Mouse (Mus musculus) testis, postnatal 14 days (tissue): ENCODE measurements around the gene Zfp58.
"Not testable (repeated sequence)": the region's sequence is repeated elsewhere in the genome, so short reads cannot be mapped to it uniquely, and the experiment has no call there.

Source experiments
- DNase-seq: peaks from one replicate; pipeline ENCODE4 v3.0.0; 2021; ENCODE audit warnings: low spot score

Gene Zfp58

GRCm38 (mm10) chr13:67500084-67500719 lies at the start of gene Zfp58:
TSS of gene Zfp58 (minus strand) at chr13:67500555.
- DNase-seq: peak; percentile 81

- DNase-seq: no peak
Observed at GRCm38 (mm10) chr13:67545941-67546340, 45.6 kb upstream of the Zfp58 start.

- DNase-seq: no peak
Observed at GRCm38 (mm10) chr13:67527049-67527730, 26.8 kb upstream of the Zfp58 start.

GRCm38 (mm10) chr13:67525753-67526410 lies 25.5 kb upstream of the Zfp58 start, which contains the start of the genes Gm26965 and Zfp87:
TSS of gene Gm26965 (minus strand) at chr13:67526151.
TSS of gene Zfp87 (minus strand) at chr13:67526177.
- peak; percentile 89 for DNase-seq

GRCm38 (mm10) chr13:67500908-67501307 lies 553 bp upstream of the Zfp58 start:
- no peak for DNase-seq

- no peak for DNase-seq
Observed at GRCm38 (mm10) chr13:67495631-67496030, 4.7 kb downstream of the Zfp58 start.

- DNase-seq: no peak
Observed at GRCm38 (mm10) chr13:67484424-67484811, 15.9 kb downstream of the Zfp58 start.

- peak; percentile 80 for DNase-seq
Observed at GRCm38 (mm10) chr13:67483625-67484423, 16.5 kb downstream of the Zfp58 start, which contains the start of gene Zfp874b. TSS of gene Zfp874b (minus strand) at chr13:67484258.

- no peak for DNase-seq
Observed at GRCm38 (mm10) chr13:67481528-67481927, 18.8 kb downstream of the Zfp58 start.

- DNase-seq: no peak
Observed at GRCm38 (mm10) chr13:67469274-67469673, 31.1 kb downstream of the Zfp58 start.

GRCm38 (mm10) chr13:67463506-67464185 lies 36.7 kb downstream of the Zfp58 start:
- not testable (repeated sequence) for DNase-seq

- DNase-seq: no peak
Observed at GRCm38 (mm10) chr13:67452021-67452309, 48.4 kb downstream of the Zfp58 start.

GRCm38 (mm10) chr13:67451172-67452020 lies 49.0 kb downstream of the Zfp58 start, which contains the start of gene Zfp874a:
TSS of gene Zfp874a (minus strand) at chr13:67451624.
- peak; percentile 83 for DNase-seq
